Mouse (Mus musculus): Measurements from ENCODE around the gene Ptcra. TPM values are rescaled to one million over a fixed set of nuclear protein-coding genes. Genes with fewer than 3 reads are reported as not detected.

The Ptcra gene
- total RNA-seq, 4 experiments from 2014 or later: not detected

DNA sequence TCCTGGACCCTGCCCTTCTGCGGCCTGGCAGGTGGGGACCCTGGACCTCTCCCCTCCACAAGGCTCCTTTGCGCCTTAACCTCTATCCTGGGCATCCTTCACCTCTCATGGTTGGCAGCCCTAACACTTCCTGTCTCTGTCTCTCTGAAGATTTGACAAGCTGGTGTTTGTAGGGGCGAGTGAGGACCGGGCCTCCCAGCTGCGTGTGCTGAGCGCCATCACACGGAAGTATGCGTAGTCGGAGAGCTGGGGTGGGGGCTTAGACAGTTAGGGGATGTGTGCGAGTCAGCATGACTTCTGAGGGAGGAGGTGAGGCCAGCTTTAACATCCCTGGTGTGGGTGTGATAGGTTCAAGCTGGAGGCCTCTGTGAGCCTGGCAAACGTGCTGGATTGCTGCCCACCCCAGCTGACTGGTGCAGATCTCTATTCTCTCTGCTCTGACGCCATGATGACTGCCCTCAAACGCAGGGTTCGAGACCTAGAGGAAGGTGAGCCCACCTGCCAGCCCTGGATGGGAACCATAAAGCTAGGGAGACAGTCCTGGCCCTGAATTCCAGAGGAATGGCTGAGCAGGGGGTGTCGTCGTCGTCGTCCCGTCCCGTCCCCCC, 38.9 kb downstream of the Ptcra start:
- DNase-seq: no peak

DNA sequence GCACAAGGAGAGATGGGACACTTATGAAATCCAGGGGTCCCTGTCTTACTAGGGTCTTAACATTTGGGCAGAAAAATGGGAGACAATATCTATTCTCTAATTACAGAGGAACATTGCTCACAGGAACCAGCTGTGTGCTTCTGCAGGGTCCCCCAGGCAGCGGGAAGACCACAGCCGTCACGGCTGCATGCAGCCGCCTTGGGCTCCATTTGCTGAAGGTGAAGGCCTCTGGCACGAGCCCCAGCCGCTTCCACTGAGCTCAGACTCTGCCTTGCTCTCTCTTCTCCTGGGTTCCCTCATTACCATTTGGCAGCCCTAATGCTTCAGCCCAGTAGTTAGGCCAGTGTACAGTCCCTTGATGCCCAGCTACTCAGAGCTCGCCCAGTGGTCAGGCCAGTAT, 42.4 kb downstream of the Ptcra start:
- DNase-seq: no peak

DNA sequence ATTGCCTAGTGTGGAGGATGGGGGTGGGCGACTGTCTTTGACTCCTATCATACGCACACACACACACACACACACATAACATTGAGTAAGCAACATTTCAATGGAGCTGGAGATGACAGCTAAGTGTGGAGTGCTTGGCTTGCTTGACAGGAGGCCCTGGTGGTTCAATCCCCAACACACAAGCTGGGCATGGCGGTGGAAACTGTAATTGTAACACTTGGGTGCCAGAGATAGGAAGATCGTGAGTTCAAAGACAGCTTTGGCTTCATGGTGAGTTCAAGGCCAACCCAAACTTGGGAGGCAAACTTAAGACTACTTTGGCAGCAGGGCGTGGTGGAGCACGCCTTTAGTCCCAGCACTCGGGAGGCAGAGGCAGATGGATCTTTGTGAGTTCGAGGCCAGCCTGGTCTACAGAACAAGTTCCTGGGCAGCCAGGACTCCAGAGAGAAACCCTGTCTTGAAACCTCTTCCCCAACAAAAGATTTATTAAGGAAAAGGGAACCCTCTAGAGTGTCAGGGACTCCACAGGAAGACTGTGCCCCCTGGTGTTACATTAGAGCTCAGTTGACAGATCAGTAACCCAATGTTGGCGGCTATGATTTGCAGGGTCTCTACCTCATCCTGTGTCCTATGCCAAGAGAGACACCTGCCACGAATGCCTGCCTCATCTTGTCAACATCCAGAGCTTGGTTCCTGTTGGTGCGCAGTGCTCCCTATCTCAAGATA, 48.6 kb downstream of the Ptcra start:
- no peak for DNase-seq

DNA sequence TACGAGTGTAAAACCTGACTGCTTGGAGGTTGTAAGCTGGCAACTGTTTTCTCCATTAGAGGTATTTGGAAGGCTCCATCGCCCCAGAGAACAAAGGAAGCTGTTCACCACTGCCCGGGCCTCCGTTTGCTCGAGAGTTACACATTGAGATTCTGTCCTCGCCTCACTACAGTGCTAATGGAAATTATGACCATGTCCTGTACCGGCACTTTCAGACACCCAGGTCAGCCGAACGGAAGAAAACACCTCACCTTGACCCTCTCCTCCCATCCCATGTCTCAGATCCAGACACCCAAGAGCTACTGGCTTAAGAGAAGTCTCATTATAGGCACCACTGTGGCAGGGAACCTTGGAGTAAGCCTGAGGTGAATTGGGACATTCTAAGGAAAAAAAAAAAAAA, 49.7 kb downstream of the Ptcra start:
- DNase-seq: no peak

DNA sequence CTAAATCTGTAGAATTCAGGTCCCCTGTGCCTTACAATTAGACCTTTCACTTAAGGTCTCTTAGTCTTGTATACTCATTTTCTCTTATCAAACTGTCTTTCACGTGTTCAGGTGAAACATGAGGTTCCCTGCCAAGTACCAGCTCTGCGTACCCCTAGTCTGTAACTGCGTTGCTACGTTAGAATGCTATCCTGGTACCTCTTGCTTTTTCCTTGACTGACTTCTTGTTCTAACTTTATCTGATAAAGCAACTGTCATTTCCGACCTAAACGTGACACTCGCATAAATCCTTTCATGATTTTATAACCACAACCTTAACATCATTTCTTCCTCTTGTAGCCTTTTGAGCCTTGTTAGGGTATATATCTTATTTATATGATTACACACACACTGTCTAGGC, 51.1 kb downstream of the Ptcra start:
- DNase-seq: no peak

DNA sequence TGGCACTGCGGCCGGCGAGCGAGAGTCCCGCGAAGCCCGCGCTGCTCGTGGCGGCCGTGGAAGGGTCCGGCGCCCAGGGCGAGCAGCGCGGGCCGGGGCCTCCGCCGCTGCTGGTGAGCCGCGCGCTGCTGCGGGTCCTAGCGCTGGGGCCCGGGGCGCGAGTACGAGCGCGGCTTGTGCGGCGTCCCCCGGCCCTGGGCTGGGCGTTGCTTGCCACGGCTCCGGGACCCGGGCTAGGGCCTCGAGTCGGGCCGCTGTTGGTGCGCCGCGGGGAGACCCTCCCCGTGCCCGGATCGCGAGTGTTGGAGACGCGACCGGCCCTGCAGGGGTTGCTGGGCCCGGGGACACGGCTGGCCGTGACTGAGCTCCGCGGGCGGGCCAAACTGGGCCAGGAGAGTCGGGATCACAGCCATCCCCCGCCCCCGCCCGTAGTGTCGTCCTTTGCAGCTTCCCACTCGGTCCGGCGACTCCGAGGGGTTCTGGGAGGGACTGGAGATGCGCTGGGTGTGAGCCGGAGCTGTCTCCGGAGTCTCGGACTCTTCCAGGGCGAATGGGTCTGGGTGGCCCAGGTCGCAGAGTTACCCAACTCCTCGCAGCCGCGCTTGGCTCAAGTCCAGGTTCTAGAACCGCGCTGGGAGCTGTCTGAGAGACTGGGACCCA, 51.8 kb downstream of the Ptcra start:
- no peak for DNase-seq

DNA sequence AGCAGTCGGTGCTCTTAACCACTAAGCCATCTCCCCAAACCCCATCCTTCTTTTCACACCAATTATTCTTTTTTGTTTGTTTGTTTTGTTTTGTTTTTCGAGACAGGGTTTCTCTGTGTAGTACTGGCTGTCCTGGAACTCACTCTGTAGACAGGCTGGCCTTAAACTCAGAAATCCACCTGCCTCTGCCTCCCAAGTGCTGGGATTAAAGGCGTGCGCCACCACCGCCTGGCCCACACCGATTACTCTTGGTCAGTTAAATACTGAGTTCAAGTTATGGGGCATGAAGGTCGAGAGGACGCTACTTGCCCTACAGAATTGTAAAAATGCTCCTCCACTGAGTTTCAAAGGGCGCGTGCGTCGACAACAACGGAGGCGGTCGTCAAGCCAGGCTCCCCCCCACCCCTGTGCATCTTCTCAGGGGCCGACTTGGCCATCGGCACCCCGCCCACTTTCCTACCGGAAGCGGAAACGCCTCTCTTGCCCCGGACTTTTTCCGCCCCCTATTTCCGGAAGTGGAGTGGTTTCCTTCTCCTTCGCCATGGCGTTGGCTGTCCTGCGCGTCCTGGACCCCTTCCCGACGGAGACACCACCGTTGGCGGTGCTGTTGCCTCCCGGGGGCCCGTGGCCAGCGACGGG, 52.4 kb downstream of the Ptcra start, which contains the start of gene Pex6:
Gene Pex6, plus strand, starts transcription at position 505 of the 639 bp plus-strand sequence.
- peak; percentile 87 for DNase-seq

DNA sequence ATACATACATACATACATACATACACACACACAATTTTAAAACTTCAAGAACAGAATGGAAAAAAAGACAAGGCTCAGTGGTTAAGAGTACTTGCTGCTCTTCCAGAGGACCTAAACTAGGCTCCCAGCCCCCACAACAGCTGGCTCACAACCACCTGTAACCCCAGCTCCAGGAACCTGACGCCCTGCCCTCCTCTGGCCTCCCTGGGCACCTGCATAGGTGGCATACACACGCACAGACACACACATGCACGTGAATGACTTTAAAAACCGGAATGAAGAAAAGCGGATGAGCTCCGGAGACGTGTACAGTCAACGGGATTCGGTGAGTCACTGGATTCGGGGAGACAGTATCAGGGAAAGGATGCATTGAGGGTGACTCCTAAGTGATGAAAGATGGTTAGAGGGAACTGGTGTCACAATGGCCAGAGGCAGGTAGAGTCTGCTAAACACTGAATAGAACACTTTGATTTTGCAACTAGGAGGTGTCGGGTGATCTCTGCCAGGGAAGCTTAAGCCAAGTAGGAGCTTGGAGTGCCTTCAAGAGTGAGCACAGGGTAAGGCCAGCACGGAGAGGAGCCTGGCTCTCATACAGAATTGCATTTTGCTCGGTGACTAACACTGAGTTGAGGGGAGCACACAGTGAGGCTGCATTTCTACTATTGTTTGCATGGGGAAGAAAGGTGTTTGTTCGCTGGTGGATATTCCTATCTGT, 57.0 kb downstream of the Ptcra start:
- no peak for DNase-seq

Other genes starting within 250 kb of the Ptcra start
- 10 to 100 TPM; 31.6 to 48.8 (median 37.7) TPM for gene Cul9, start 217.3 kb downstream of the Ptcra start, total RNA-seq (2022)
- 10 to 100 TPM; 34.0 to 42.0 (median 37.2) TPM for gene Srf, start 207.5 kb downstream of the Ptcra start, total RNA-seq (2022)
- gene Ptk7, start 134.2 kb downstream of the Ptcra start, total RNA-seq (2022): 10 to 100 TPM in 2 of 4 experiments, 1 to 10 TPM in 2; 8.7 to 11.2 (median 9.9) TPM
- 10 to 100 TPM; 42.3 to 59.8 (median 53.2) TPM for gene Klc4, start 117.7 kb downstream of the Ptcra start, total RNA-seq (2022)
- 100 to 1,000 TPM in 2 of 4 experiments, 10 to 100 TPM in 2; 91.8 to 122 (median 104) TPM for gene Mrpl2, start 117.5 kb downstream of the Ptcra start, total RNA-seq (2022)
- 10 to 100 TPM; 42.0 to 53.5 (median 47.2) TPM for gene Cul7, start 113.4 kb downstream of the Ptcra start, total RNA-seq (2022)
- gene Rrp36, start 89.4 kb downstream of the Ptcra start, total RNA-seq (2022): 10 to 100 TPM; 24.9 to 31.8 (median 30.6) TPM
- gene Mea1, start 84.9 kb downstream of the Ptcra start, total RNA-seq (2022): 100 to 1,000 TPM in 1 of 4 experiments, 10 to 100 TPM in 3; 91.9 to 104 (median 95.0) TPM
- 10 to 100 TPM; 59.1 to 74.3 (median 65.2) TPM for gene Klhdc3, start 82.8 kb downstream of the Ptcra start, total RNA-seq (2022)
- 10 to 100 TPM; 41.0 to 47.5 (median 42.6) TPM for gene Ppp2r5d, start 58.6 kb downstream of the Ptcra start, total RNA-seq (2022)
- gene Pex6, start 52.2 kb downstream of the Ptcra start, total RNA-seq (2022): 10 to 100 TPM; 56.2 to 74.2 (median 61.8) TPM
- gene Gnmt, start 34.5 kb downstream of the Ptcra start, total RNA-seq (2022): 1 to 10 TPM; 1.2 to 1.8 (median 1.6) TPM
- gene Cnpy3, start 11.5 kb downstream of the Ptcra start, total RNA-seq (2022): 10 to 100 TPM; 66.6 to 74.1 (median 70.7) TPM
- gene 2310039H08Rik, start 8.9 kb upstream of the Ptcra start, total RNA-seq (2022): 10 to 100 TPM; 53.9 to 87.1 (median 61.4) TPM
- gene Rpl7l1, start 19.0 kb upstream of the Ptcra start, total RNA-seq (2022): 10 to 100 TPM; 78.9 to 89.9 (median 83.8) TPM
- gene Bicral, start 94.8 kb upstream of the Ptcra start, total RNA-seq (2022): 10 to 100 TPM; 22.1 to 32.4 (median 26.6) TPM
- 10 to 100 TPM; 22.8 to 28.3 (median 26.7) TPM for gene Tbcc, start 127.0 kb upstream of the Ptcra start, total RNA-seq (2022)
- not detected for gene Prph2, start 146.7 kb upstream of the Ptcra start, total RNA-seq (2022)
- gene Ubr2, start 246.8 kb upstream of the Ptcra start, total RNA-seq (2022): 100 to 1,000 TPM in 1 of 4 experiments, 10 to 100 TPM in 3; 80.2 to 105 (median 91.0) TPM

Data from adrenal gland, adult 8-10 months (tissue).